Mouse (Mus musculus) heart, embryonic 13.5 days (tissue): Measurements from ENCODE around the gene Napsa. TPM values are rescaled to one million over a fixed set of nuclear protein-coding genes. Genes with fewer than 3 reads are reported as not detected.

ENCODE experiments used
- ATAC-seq: fragments of 200-750 bp; cut with Nextera tagmentation; 2 replicates; pipeline ENCODE4 v1.8.0; 2017; ENCODE audit warnings: moderate TSS enrichment; ENCODE audit not compliant: insufficient number of reproducible peaks, low FRiP score, low TSS enrichment; ENCODE audit errors: extremely low read depth
- H3K27ac ChIP-seq: fragments of 300-500 bp; sonication (generic); replicated peaks from 2 replicates; pipeline ENCODE4 v1.5.1; 2015; ENCODE audit warnings: moderate library complexity, mild to moderate bottlenecking, inconsistent platforms
- H3K27me3 ChIP-seq: fragments of 300-500 bp; sonication (generic); replicated peaks from 2 replicates; pipeline ENCODE4 v1.6.1; 2015; ENCODE audit warnings: mild to moderate bottlenecking, inconsistent platforms
- H3K36me3 ChIP-seq: fragments of 300-500 bp; sonication (generic); 2 replicates; pipeline ENCODE4 v1.6.1; 2015; ENCODE audit warnings: mild to moderate bottlenecking, inconsistent platforms
- H3K4me1 ChIP-seq: fragments of 300-500 bp; sonication (generic); 2 replicates; pipeline ENCODE4 v1.6.1; 2015; ENCODE audit warnings: inconsistent platforms
- H3K4me2 ChIP-seq: fragments of 300-500 bp; sonication (generic); 2 replicates; pipeline ENCODE4 v1.6.1; 2015; ENCODE audit warnings: inconsistent platforms, mild to moderate bottlenecking, moderate library complexity
- H3K4me3 ChIP-seq: fragments of 300-500 bp; sonication (generic); 2 replicates; pipeline ENCODE4 v1.5.1; 2015; ENCODE audit warnings: moderate library complexity, mild to moderate bottlenecking, inconsistent platforms
- H3K9ac ChIP-seq: fragments of 300-500 bp; sonication (generic); 2 replicates; pipeline ENCODE4 v1.6.1; 2015; ENCODE audit warnings: inconsistent platforms, mild to moderate bottlenecking, moderate library complexity
- H3K9me3 ChIP-seq: fragments of 300-500 bp; sonication (generic); 2 replicates; pipeline ENCODE4 v1.6.1; 2016; ENCODE audit warnings: inconsistent platforms
- whole genome bisulfite sequencing: fragments of 180-500 bp; shearing (Covaris S2); methylation state at CpG from one replicate; pipeline ENCODE4 v1.1.7; 2015; ENCODE audit warnings: mixed read lengths; 5-methylcytosine and 5-hydroxymethylcytosine counted together
- polyA plus RNA-seq: library from polyadenylated mRNA; unstranded; fragments of >200 nt; fragmentation: Nextera tagmentation; extraction: Ambion mirVana; gene quantifications from 2 replicates; pipeline ENCODE4 v1.2.1, GENCODE M21; 2015

The Napsa gene
- polyA plus RNA-seq, 1 experiment from 2014 or later: 0.39 TPM

GRCm38 (mm10) chr7:44590402-44591347 lies 18.5 kb downstream of the Napsa start, which contains the start of gene Kcnc3:
Gene Kcnc3, plus strand, starts transcription at chr7:44590664.
- under 1% methylated on average over 80 of the region's 80 CpGs for WGBS
- peak; percentile 67 for ATAC-seq
- Histone ChIP-seq H3K27me3 (peaks cover 92% of the 10 kb centered on the region), H3K4me1 (peaks cover 36% of the 10 kb centered on the region), H3K36me3 (no peaks in the 10 kb centered on the region), H3K4me2 (peak within 1 kb of the TSS; percentile 95), H3K4me3 (peak within 1 kb of the TSS; percentile 61), H3K9me3 (no peaks in the 10 kb centered on the region), H3K9ac (peak within 1 kb of the TSS; percentile 63), H3K27ac (no peak within 1 kb of the TSS)

- Histone ChIP-seq H3K27me3 (peaks cover 83% of the 10 kb centered on the region), H3K27ac (no peak overlapping the region), H3K4me3 (peak overlapping the region; percentile 61), H3K4me1 (peaks cover 34% of the 10 kb centered on the region), H3K4me2 (peak overlapping the region; percentile 95), H3K36me3 (no peaks in the 10 kb centered on the region), H3K9ac (peak overlapping the region; percentile 63), H3K9me3 (no peaks in the 10 kb centered on the region)
- 1% methylated on average over 58 of the region's 60 CpGs for WGBS
- no peak for ATAC-seq
Measured at GRCm38 (mm10) chr7:44591348-44592116, 19.4 kb downstream of the Napsa start.

DNA sequence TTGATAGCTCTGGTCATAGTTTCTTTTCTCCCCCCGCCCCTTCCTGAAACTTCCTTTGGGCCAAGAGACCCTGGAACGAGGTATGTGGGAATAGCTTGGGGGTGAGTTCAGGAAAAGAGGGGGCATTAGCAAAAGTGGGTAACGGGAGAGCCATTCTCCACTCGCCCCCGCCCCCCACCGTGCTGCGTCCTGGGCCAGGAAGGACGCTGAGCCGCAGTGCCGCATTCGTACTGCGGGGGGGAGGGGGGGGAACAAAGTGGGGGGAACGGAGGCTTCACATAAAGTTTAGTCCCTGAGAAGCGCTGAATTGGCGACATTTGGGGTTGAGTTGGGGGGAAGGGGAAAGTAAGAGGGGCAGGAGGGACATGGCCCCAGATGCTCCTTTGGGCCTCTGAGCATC lies 20.9 kb downstream of the Napsa start:
- peaks cover 26% of the 10 kb centered on the region for H3K4me1 ChIP-seq
- H3K9ac ChIP-seq: no peak overlapping the region
- ATAC-seq: no peak
- no peak overlapping the region for H3K4me2 ChIP-seq
- no peak overlapping the region for H3K27ac ChIP-seq
- WGBS: under 1% methylated on average over 15 of the region's 15 CpGs
- no peaks in the 10 kb centered on the region for H3K36me3 ChIP-seq
- H3K4me3 ChIP-seq: no peak overlapping the region
- peaks cover 72% of the 10 kb centered on the region for H3K27me3 ChIP-seq
- H3K9me3 ChIP-seq: no peaks in the 10 kb centered on the region

DNA sequence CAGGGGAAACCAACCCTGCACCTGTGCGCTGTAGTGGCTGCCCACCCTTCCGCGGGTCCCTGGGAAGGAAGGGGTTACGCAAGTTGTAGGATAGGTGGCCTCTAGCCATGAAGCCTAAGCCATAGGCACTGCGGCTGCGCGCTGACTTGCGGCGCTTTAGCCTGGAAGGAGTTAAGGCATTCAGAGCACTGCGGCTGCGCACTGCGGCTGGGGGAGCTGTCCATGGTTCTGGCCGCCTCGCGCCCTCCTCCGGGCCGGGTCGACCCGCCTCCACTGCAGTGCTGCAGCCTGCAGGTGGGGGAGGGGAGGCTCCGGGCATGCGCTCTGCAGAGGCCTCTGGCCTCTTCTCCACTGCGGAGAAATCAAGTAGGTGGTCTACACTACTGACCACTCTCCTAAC lies 21.6 kb downstream of the Napsa start:
- Histone ChIP-seq H3K4me1 (peaks cover 19% of the 10 kb centered on the region), H3K4me2 (peak overlapping the region; percentile 34; the same call in 1 of the 2 replicates), H3K27ac (no peak overlapping the region), H3K36me3 (no peaks in the 10 kb centered on the region), H3K27me3 (peaks cover 72% of the 10 kb centered on the region), H3K9me3 (no peaks in the 10 kb centered on the region), H3K9ac (no peak overlapping the region), H3K4me3 (no peak overlapping the region)
- no peak for ATAC-seq
- WGBS: under 1% methylated on average over 22 of the region's 22 CpGs

GRCm38 (mm10) chr7:44594291-44594690 lies 22.1 kb downstream of the Napsa start:
- no peak overlapping the region for H3K4me2 ChIP-seq
- no peak overlapping the region for H3K27ac ChIP-seq
- ATAC-seq: no peak
- no peak overlapping the region for H3K9ac ChIP-seq
- H3K36me3 ChIP-seq: no peaks in the 10 kb centered on the region
- H3K9me3 ChIP-seq: no peaks in the 10 kb centered on the region
- no peak overlapping the region for H3K4me3 ChIP-seq
- peaks cover 71% of the 10 kb centered on the region for H3K27me3 ChIP-seq
- 55% methylated on average over 6 of the region's 6 CpGs for WGBS
- H3K4me1 ChIP-seq: peaks cover 15% of the 10 kb centered on the region

- Histone ChIP-seq H3K4me1 (peaks cover 12% of the 10 kb centered on the region), H3K4me2 (no peak overlapping the region), H3K36me3 (no peaks in the 10 kb centered on the region), H3K9ac (no peak overlapping the region), H3K27me3 (peaks cover 69% of the 10 kb centered on the region), H3K4me3 (no peak overlapping the region), H3K27ac (no peak overlapping the region), H3K9me3 (no peaks in the 10 kb centered on the region)
- no peak for ATAC-seq
- WGBS: 85% methylated on average over 20 of the region's 20 CpGs
Measured at GRCm38 (mm10) chr7:44595131-44595561, 23.0 kb downstream of the Napsa start.

- 81% methylated on average over 6 of the region's 6 CpGs for WGBS
- H3K9me3 ChIP-seq: no peaks in the 10 kb centered on the region
- H3K27ac ChIP-seq: no peak overlapping the region
- H3K4me1 ChIP-seq: peaks cover 10% of the 10 kb centered on the region
- no peak for ATAC-seq
- H3K36me3 ChIP-seq: no peaks in the 10 kb centered on the region
- peaks cover 69% of the 10 kb centered on the region for H3K27me3 ChIP-seq
- H3K4me2 ChIP-seq: no peak overlapping the region
- H3K4me3 ChIP-seq: no peak overlapping the region
- no peak overlapping the region for H3K9ac ChIP-seq
Measured at GRCm38 (mm10) chr7:44596051-44596450, 23.9 kb downstream of the Napsa start.

DNA sequence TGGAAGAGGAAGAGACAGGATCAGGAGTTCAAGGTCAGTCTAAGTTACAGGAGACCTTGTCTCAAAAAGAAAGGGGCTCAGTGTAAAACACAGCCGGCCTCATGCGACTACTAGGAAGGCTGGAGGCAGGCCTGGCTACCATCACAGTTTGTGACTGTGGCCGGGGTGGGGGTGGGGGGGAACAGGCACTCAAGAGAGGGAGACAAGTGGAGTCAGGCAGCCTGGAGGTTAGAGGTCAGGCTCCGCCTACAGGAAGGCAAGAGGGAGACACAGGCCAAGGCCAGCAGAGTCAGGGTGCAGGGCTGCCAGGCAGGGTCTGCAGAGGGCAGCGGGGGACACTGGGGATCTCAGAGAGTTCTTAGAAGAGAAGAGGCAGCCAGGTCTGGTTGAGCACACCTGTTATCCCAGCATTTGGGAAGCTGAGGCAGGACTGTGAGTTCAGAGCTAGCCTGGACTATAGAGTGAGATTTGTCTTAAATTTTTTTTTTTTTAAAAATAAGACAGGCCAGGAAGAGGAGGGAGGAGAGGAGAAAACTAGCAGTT lies 24.9 kb downstream of the Napsa start:
- no peaks in the 10 kb centered on the region for H3K36me3 ChIP-seq
- H3K9me3 ChIP-seq: no peaks in the 10 kb centered on the region
- ATAC-seq: no peak

DNA sequence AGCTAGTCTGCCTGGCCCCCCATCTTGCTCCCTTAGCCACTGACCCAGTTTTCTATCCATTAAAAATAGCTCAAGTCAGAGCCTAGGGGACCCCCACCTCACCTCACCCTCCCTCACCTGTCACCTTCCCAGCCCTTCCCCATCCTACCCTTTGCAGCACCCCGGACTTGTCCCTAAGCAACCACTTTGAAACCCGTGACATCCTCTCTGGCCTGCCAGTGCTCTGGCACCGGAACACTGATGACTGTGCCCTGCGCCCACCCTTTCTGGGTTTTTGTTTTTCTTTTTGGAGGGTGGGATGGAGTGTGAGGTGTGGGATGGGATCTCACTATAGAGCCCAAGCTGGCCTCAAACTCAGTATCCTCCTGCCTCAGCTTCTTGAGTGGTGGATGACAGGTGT lies 25.5 kb downstream of the Napsa start:
- no peak for ATAC-seq
- Histone ChIP-seq H3K4me2 (no peak overlapping the region), H3K4me3 (no peak overlapping the region), H3K27ac (no peak overlapping the region), H3K9me3 (no peaks in the 10 kb centered on the region), H3K36me3 (no peaks in the 10 kb centered on the region), H3K9ac (no peak overlapping the region), H3K27me3 (peaks cover 69% of the 10 kb centered on the region), H3K4me1 (peaks cover 3% of the 10 kb centered on the region; the same call in 1 of the 2 replicates)
- WGBS: 79% methylated on average over 4 of the region's 4 CpGs

More for the DNA sequence above, 24.9 kb downstream of the Napsa start:
- WGBS: 35% methylated on average over 5 of the region's 5 CpGs
- no peak overlapping the region for H3K27ac ChIP-seq
- no peak overlapping the region for H3K4me2 ChIP-seq
- H3K27me3 ChIP-seq: peaks cover 69% of the 10 kb centered on the region
- H3K4me1 ChIP-seq: peaks cover 3% of the 10 kb centered on the region; the same call in 1 of the 2 replicates
- no peak overlapping the region for H3K9ac ChIP-seq
- H3K4me3 ChIP-seq: no peak overlapping the region

GRCm38 (mm10) chr7:44598336-44598735 lies 26.2 kb downstream of the Napsa start:
- Histone ChIP-seq H3K27ac (no peak overlapping the region), H3K27me3 (peaks cover 69% of the 10 kb centered on the region), H3K9ac (no peak overlapping the region), H3K4me1 (peaks cover 3% of the 10 kb centered on the region; the same call in 1 of the 2 replicates), H3K4me2 (no peak overlapping the region), H3K9me3 (no peaks in the 10 kb centered on the region), H3K36me3 (no peaks in the 10 kb centered on the region), H3K4me3 (no peak overlapping the region)
- ATAC-seq: no peak
- 60% methylated on average over 12 of the region's 12 CpGs for WGBS

GRCm38 (mm10) chr7:44600691-44601262 lies 28.6 kb downstream of the Napsa start:
- Histone ChIP-seq H3K27me3 (peaks cover 79% of the 10 kb centered on the region), H3K9me3 (no peaks in the 10 kb centered on the region)

More at GRCm38 (mm10) chr7:44600691-44601262, 28.6 kb downstream of the Napsa start:
- no peak overlapping the region for H3K27ac ChIP-seq
- peaks cover 4% of the 10 kb centered on the region for H3K4me1 ChIP-seq
- no peak for ATAC-seq
- no peaks in the 10 kb centered on the region for H3K36me3 ChIP-seq
- H3K9ac ChIP-seq: no peak overlapping the region
- H3K4me3 ChIP-seq: no peak overlapping the region
- 64% methylated on average over 10 of the region's 10 CpGs for WGBS
- H3K4me2 ChIP-seq: no peak overlapping the region
